Mouse (Mus musculus): ENCODE results near the gene Acbd3.

The Acbd3 gene

DNA sequence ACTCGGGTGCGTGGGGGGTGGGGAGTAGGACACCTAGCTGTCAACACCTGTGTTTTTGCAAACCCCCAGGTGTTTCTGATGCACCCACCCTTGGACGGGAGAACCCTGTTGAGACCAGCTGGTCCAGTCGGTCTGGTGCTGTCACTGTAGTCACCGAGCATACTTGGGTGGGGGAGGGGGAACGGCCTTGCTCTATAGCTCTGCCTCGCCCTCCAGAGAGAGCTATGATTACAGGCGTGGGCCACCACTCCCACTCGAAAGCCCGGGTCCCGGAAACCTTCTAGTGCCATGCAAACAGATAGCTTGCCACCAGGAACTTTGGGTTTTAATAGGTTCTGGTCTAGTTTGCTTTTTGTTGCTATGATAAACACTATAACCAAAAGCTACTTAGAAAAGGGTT lies 36.3 kb downstream of the Acbd3 start:
- no peak for DNase-seq (ENCODE audit: low spot score)

- no peak for DNase-seq (ENCODE audit: low spot score)
These were observed 36.8 kb downstream of the Acbd3 start for GRCm38 (mm10) chr1:180762679-180763078.

GRCm38 (mm10) chr1:180763307-180763706 lies 37.5 kb downstream of the Acbd3 start:
- DNase-seq (ENCODE audit: low spot score) = peak; percentile 54

DNA sequence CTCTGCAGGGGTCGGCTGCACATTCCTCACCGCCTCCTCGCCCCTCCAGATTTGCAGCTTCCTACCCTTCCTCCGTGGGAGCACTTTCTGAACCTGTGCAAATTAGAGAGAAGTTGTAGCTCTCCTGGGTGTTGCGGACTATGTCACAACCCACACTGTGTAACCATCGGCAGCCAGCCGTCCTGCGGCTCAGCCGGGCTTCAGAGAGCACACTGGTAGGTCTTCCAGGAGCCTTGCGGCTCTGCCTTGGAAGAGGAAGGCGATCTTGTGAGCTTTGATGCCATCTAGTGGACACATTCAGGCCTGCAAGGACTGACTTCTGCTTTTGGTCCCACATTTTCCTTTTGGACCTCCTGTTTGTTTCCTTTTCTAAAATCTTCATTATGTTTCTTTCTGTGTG lies 38.0 kb downstream of the Acbd3 start:
- peak; percentile 94 for DNase-seq (ENCODE audit: low spot score)

GRCm38 (mm10) chr1:180765393-180765792 lies 39.5 kb downstream of the Acbd3 start:
- no peak for DNase-seq (ENCODE audit: low spot score)

DNA sequence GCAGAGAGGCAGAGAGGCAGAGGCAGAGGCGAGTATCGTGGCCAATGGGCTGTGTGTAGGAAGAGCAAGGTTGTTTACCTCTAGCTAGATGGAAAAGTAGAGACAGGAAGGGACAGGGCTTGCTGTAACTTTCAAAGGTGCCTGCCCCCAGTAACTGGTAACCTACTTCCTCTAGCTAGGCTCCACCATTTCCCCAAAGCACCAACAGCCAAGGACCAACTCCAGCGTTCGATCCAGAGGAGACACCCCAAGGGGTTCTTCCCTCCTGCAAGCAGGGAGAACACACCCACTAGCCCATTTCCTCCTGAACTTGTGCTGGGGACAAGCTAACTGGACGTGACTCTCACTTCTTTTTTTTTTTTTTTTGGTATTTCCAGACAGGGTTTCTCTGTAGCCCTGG lies 40.7 kb downstream of the Acbd3 start:
- no peak for DNase-seq (ENCODE audit: low spot score)

DNA sequence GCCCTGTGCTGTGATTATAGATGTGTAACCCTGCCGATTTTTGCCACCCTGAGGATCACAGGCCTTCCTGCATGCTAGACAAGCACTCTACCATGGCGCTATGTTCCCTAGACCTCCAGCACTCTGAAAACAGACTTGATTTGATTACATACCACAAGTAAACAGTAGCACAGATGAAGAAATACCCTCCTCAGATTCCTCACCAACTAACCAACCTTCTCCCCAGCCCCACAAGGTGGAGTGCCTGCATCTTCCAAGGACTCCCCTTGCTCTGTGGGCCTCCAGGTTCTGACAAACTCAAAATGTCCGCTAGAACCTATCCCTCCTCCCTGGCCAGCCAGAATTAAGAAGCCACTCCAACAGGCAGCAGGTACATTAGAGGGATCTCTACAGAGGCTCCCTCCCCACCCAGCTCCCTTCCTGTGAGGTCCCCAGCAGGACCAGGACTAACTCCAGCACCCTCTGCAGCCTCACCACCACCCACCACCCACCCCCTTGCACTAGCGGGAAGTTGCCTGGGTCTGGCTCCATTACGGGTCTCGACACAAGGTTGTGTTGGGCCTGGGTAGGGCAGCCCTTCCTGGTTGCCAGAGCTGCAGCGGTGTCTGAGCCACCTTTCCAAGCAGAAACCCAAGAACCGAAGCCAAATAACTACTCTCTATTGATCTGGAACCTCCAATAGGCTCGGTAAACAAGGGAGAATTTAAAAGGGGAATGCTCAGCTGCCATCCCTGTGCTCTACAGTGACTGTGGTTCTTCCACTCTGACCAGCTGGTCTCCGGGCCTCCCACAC lies 41.9 kb downstream of the Acbd3 start:
- DNase-seq (ENCODE audit: low spot score) = peak; percentile 25

- DNase-seq (ENCODE audit: low spot score) = peak; percentile 82
These were observed 42.7 kb downstream of the Acbd3 start for GRCm38 (mm10) chr1:180768334-180769168.

GRCm38 (mm10) chr1:180771306-180771705 lies 45.5 kb downstream of the Acbd3 start:
- DNase-seq (ENCODE audit: low spot score) = no peak

DNA sequence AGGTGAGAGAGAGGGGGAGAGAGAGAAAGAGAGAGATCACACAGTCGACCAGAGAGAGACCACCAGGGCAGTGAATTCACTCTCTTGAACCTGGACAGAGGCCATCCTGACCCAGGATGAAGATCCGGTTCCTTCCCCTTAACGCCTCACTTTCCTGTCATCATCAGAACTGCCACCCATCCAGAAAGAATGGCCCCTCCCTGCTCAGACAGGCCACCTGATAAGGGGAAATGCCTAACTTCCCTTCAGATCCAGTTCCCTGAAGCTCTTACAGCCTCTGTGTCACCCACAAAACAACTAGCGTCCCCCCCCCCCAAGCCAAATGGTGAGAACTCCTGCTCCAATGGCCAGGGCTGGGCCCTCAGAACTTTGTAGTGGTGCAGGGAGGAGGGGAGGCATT lies 45.9 kb downstream of the Acbd3 start:
- no peak for DNase-seq (ENCODE audit: low spot score)

- DNase-seq (ENCODE audit: low spot score) = no peak
These were observed 46.4 kb downstream of the Acbd3 start for GRCm38 (mm10) chr1:180772291-180772690.

- peak; percentile 43 for DNase-seq (ENCODE audit: low spot score)
These were observed 48.8 kb downstream of the Acbd3 start for GRCm38 (mm10) chr1:180774664-180775063.

DNA sequence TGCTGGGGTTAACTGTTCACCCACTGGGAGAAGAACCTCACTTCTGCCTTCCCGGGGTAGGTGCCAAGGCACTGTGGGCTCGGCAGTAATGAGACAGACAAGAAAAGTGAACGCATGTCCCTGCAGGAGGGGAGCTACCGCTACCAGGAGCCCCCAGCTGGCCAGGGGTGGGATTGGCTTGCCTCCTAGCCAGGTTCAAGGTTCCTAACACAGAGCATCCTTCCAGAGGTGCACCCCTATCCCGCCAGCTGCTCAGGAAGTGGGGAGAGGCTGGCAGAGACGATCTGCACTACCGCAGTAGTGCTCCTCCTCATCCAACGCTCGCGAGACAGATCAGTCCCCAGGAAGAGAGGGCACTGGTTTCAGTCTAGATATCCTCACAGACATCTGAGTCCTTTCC lies 49.5 kb downstream of the Acbd3 start:
- DNase-seq (ENCODE audit: low spot score) = no peak

- DNase-seq (ENCODE audit: low spot score) = no peak
These were observed 50.1 kb downstream of the Acbd3 start for GRCm38 (mm10) chr1:180775849-180776493.

- no peak for DNase-seq (ENCODE audit: low spot score)
These were observed 50.7 kb downstream of the Acbd3 start for GRCm38 (mm10) chr1:180776494-180776893.

- DNase-seq (ENCODE audit: low spot score) = no peak
These were observed 51.4 kb downstream of the Acbd3 start for GRCm38 (mm10) chr1:180777289-180777659.

GRCm38 (mm10) chr1:180777660-180778402 lies 52.0 kb downstream of the Acbd3 start:
- peak; percentile 96 for DNase-seq (ENCODE audit: low spot score)

- no peak for DNase-seq (ENCODE audit: low spot score)
These were observed 52.5 kb downstream of the Acbd3 start for GRCm38 (mm10) chr1:180778403-180778754.

GRCm38 (mm10) chr1:180778941-180779340 lies 53.1 kb downstream of the Acbd3 start:
- no peak for DNase-seq (ENCODE audit: low spot score)

DNA sequence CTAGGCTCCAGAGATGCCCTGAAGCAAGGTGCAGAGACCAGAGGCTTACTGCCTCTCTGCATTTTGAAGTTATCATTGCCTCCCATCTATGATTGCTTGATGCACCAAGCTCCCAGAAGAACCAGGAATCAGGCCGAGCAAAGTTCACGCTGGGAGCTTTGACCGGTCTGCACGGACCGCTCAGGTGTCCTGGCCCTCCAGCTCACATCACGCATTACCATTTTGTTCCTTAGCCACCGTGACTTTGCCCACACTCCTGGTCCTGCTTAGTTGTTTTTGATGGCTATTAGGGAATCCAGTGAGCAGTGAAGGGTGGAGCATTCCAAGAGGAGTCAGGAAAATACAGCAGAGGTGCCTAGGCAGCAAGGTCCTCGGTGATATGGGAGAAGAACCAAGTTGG lies 54.4 kb downstream of the Acbd3 start:
- no peak for DNase-seq (ENCODE audit: low spot score)

GRCm38 (mm10) chr1:180781250-180781649 lies 55.4 kb downstream of the Acbd3 start:
- DNase-seq (ENCODE audit: low spot score) = no peak

- DNase-seq (ENCODE audit: low spot score) = no peak
These were observed 57.2 kb downstream of the Acbd3 start for GRCm38 (mm10) chr1:180782906-180783579.
